Mouse (Mus musculus) CH12.LX (cell line): Measurements from ENCODE around the gene Zfp60. TPM values are rescaled to one million over a fixed set of nuclear protein-coding genes. Genes with fewer than 3 reads are reported as not detected.
"Not testable (repeated sequence)": the region's sequence is repeated elsewhere in the genome, so short reads cannot be mapped to it uniquely, and the experiment has no call there.

Experiments
- DNase-seq: peaks from one replicate; pipeline ENCODE4 v3.0.0-alpha.2; 2013; ENCODE audit errors: extremely low read depth
- H3K27ac ChIP-seq: 2 replicates; pipeline ENCODE4 v1.5.1; 2012; ENCODE audit warnings: low read depth, mild to moderate bottlenecking, control low read depth, moderate library complexity; ENCODE audit not compliant: insufficient read depth
- H3K27me3 ChIP-seq: replicated peaks from 2 replicates; pipeline ENCODE3; 2012; ENCODE audit warnings: inconsistent platforms
- H3K36me3 ChIP-seq, 2 experiments: replicated peaks in 1 of 2; 2 replicates each; pipeline versions ENCODE3 to v1.6.1; 2012; ENCODE audit warnings: inconsistent platforms in 1 of 2, low read length in 1 of 2, mild to moderate bottlenecking in 1 of 2, mixed read lengths in 1 of 2, moderate library complexity in 1 of 2; ENCODE audit not compliant: control insufficient read depth in 1 of 2, insufficient read depth in 1 of 2
- H3K4me1 ChIP-seq, 2 experiments: 2 replicates each; pipeline ENCODE4 v1.6.1; 2012; ENCODE audit warnings: inconsistent platforms in 1 of 2, moderate library complexity in 1 of 2; ENCODE audit not compliant: insufficient read depth in 2 of 2, control insufficient read depth in 1 of 2
- H3K4me2 ChIP-seq: 2 replicates; pipeline ENCODE4 v1.6.1; 2012; ENCODE audit warnings: low read depth, mild to moderate bottlenecking, control low read depth; ENCODE audit not compliant: poor library complexity, insufficient read depth, severe bottlenecking
- H3K4me3 ChIP-seq, 3 experiments: fragments of 150-350 bp in 1 of 3; sonication (generic) in 1 of 3; replicated peaks in 1 of 3; 2 replicates each; pipeline versions ENCODE3 to v1.5.1; 2011 to 2012; ENCODE audit warnings: low read depth in 2 of 3, low read length in 2 of 3, mild to moderate bottlenecking in 2 of 3, moderate library complexity in 2 of 3, control low read depth in 1 of 3, improper control_type of control experiment in 1 of 3, inconsistent platforms in 1 of 3, mixed read lengths in 1 of 3; ENCODE audit not compliant: poor library complexity in 1 of 3
- H3K79me2 ChIP-seq: replicated peaks from 2 replicates; pipeline ENCODE4 v1.6.1; 2012; ENCODE audit warnings: mild to moderate bottlenecking, moderate library complexity; ENCODE audit not compliant: control insufficient read depth, poor library complexity, insufficient read depth, severe bottlenecking; ENCODE audit errors: extremely low read depth
- H3K9ac ChIP-seq: 2 replicates; pipeline ENCODE4 v1.6.1; 2012; ENCODE audit warnings: low read depth, mild to moderate bottlenecking, control low read depth, moderate library complexity; ENCODE audit not compliant: insufficient read depth
- H3K9me3 ChIP-seq: replicated peaks from 2 replicates; pipeline ENCODE3; 2012; ENCODE audit warnings: low read length, inconsistent platforms, mixed read lengths
- E2F4 ChIP-seq: IDR thresholded peaks from 2 replicates; pipeline ENCODE4 v1.6.1; 2011; ENCODE audit warnings: low read depth, low read length, improper control_type of control experiment; ENCODE audit not compliant: insufficient replicate concordance
- ELF1 ChIP-seq: IDR thresholded peaks from 2 replicates; pipeline ENCODE4 v1.6.1; 2014; ENCODE audit warnings: low read depth, mild to moderate bottlenecking, inconsistent platforms, low read length, improper control_type of control experiment
- EP300 ChIP-seq: IDR thresholded peaks from 2 replicates; pipeline ENCODE4 v1.6.1; 2011; ENCODE audit warnings: low read length, improper control_type of control experiment
- HCFC1 ChIP-seq: IDR thresholded peaks from 2 replicates; pipeline ENCODE4 v1.6.1; 2012; ENCODE audit warnings: low read depth, mild to moderate bottlenecking, inconsistent platforms, low read length, improper control_type of control experiment
- IRF4 ChIP-seq: IDR thresholded peaks from 2 replicates; pipeline ENCODE4 v1.6.1; 2014; ENCODE audit warnings: low read depth, mild to moderate bottlenecking, inconsistent platforms, low read length, improper control_type of control experiment
- JUN ChIP-seq: IDR thresholded peaks from 2 replicates; pipeline ENCODE4 v1.6.1; 2011; ENCODE audit warnings: low read depth, mild to moderate bottlenecking, low read length, improper control_type of control experiment, moderate library complexity; ENCODE audit not compliant: insufficient read depth
- KAT2A ChIP-seq: IDR thresholded peaks from 2 replicates; pipeline ENCODE4 v1.6.1; 2012; ENCODE audit warnings: low read length, improper control_type of control experiment, inconsistent platforms; ENCODE audit not compliant: insufficient replicate concordance
- MAX ChIP-seq: IDR thresholded peaks from 2 replicates; pipeline ENCODE4 v1.6.1; 2011; ENCODE audit warnings: low read length, improper control_type of control experiment
- MXI1 ChIP-seq: IDR thresholded peaks from 2 replicates; pipeline ENCODE4 v1.6.1; 2011; ENCODE audit warnings: mild to moderate bottlenecking, low read depth, low read length, improper control_type of control experiment
- MYC ChIP-seq: IDR thresholded peaks from 2 replicates; pipeline ENCODE4 v1.6.1; 2011; ENCODE audit warnings: low read depth, mild to moderate bottlenecking, improper control_type of control experiment, low read length
- NRF1 ChIP-seq: IDR thresholded peaks from 2 replicates; pipeline ENCODE4 v1.6.1; 2014; ENCODE audit warnings: low read depth, mild to moderate bottlenecking, inconsistent platforms, low read length, improper control_type of control experiment, moderate library complexity
- POLR2A ChIP-seq: IDR thresholded peaks from 2 replicates; pipeline ENCODE4 v1.6.1; 2011; ENCODE audit warnings: low read depth, mild to moderate bottlenecking, improper control_type of control experiment, low read length
- POLR2AphosphoS2 ChIP-seq: IDR thresholded peaks from 2 replicates; pipeline ENCODE4 v1.6.1; 2011; ENCODE audit warnings: low read depth, low read length, improper control_type of control experiment
- RAD21 ChIP-seq: IDR thresholded peaks from 2 replicates; pipeline ENCODE4 v1.6.1; 2011; ENCODE audit warnings: low read depth, mild to moderate bottlenecking, low read length, improper control_type of control experiment, moderate library complexity
- RCOR1 ChIP-seq: conservative IDR thresholded peaks from 2 replicates; pipeline ENCODE4 v1.6.1; 2012; ENCODE audit warnings: low read depth, mild to moderate bottlenecking, inconsistent platforms, low read length, improper control_type of control experiment
- SIN3A ChIP-seq: IDR thresholded peaks from 2 replicates; pipeline ENCODE4 v1.6.1; 2012; ENCODE audit warnings: low read length, improper control_type of control experiment, inconsistent platforms
- SMC3 ChIP-seq: IDR thresholded peaks from 2 replicates; pipeline ENCODE4 v1.6.1; 2011; ENCODE audit warnings: low read depth, low read length, improper control_type of control experiment
- TBP ChIP-seq: conservative IDR thresholded peaks from 2 replicates; pipeline ENCODE4 v1.6.1; 2011; ENCODE audit warnings: low read depth, low read length, improper control_type of control experiment
- UBTF ChIP-seq: IDR thresholded peaks from 2 replicates; pipeline ENCODE4 v1.6.1; 2012; ENCODE audit warnings: low read depth, mild to moderate bottlenecking, inconsistent platforms, low read length, improper control_type of control experiment, moderate library complexity
- USF1 ChIP-seq: IDR thresholded peaks from 2 replicates; pipeline ENCODE4 v1.6.1; 2014; ENCODE audit warnings: low read depth, mild to moderate bottlenecking, inconsistent platforms, low read length, improper control_type of control experiment
- USF2 ChIP-seq: conservative IDR thresholded peaks from 2 replicates; pipeline ENCODE4 v1.6.1; 2011; ENCODE audit warnings: low read depth, low read length, improper control_type of control experiment
- dilution Hi-C: fragments of 300-500 bp; cut with MboI; formaldehyde crosslinking; loops from 2 replicates; pipeline ENCODE4 v1.14.3; 2020; ENCODE audit warnings: low sequenced_read_pairs; ENCODE audit not compliant: extremely low pct_unique_long_range_greater_than_20kb, extremely low pct_ligation_motif_present
- in situ Hi-C: fragments of 300-500 bp; cut with MboI; formaldehyde crosslinking; loops from 3 replicates; pipeline ENCODE4 v1.14.3; 2019; ENCODE audit warnings: low sequenced_read_pairs, low pct_ligation_motif_present, low pct_unique_long_range_greater_than_20kb, mixed read lengths
- polyA plus RNA-seq: library from polyadenylated mRNA; unstranded; fragments of >175 nt; gene quantifications from 2 replicates; pipeline ENCODE4 v1.2.1, GENCODE M21; 2012; ENCODE audit warnings: low read depth; ENCODE audit not compliant: insufficient read length
- total RNA-seq, 2 experiments: library from RNA; depleted of rRNA; stranded (reverse); fragments of 300-350 nt in 1 of 2; fragments of >200 nt in 1 of 2; gene quantifications; 2 replicates each; pipeline ENCODE4 v1.2.3; 2012 to 2014

The Zfp60 gene
- total and polyA plus RNA-seq, 3 experiments = 6.9 to 8.2 (median 8.1) TPM

GRCm38 (mm10) chr7:27765176-27765886, 34.1 kb downstream of the Zfp60 start:
- H3K4me1 ChIP-seq = no peaks in the 10 kb centered on the region
- no peaks in the 10 kb centered on the region for H3K9me3 ChIP-seq
- H3K36me3 ChIP-seq = no peaks in the 10 kb centered on the region
- H3K9ac ChIP-seq = no peak overlapping the region
- H3K4me2 ChIP-seq = no peak overlapping the region
- no peak overlapping the region for H3K4me3 ChIP-seq
- DNase-seq = no peak
- TF ChIP-seq IRF4 (no peak), NRF1 (no peak), MAX (no peak), SMC3 (no peak), RCOR1 (no peak), HCFC1 (no peak), POLR2A (no peak), USF2 (no peak), JUN (no peak), E2F4 (no peak), EP300 (no peak), RAD21 (no peak), ELF1 (no peak), UBTF (no peak), MYC (no peak), TBP (no peak)
- in situ Hi-C loops (no loop called here), dilution Hi-C loops (no loop called here)
- H3K79me2 ChIP-seq = no peaks in the 10 kb centered on the region
- no peak overlapping the region for H3K27ac ChIP-seq
- no peaks in the 10 kb centered on the region for H3K27me3 ChIP-seq

- Histone ChIP-seq H3K79me2 (no peaks in the 10 kb centered on the region), H3K27ac (no peak overlapping the region), H3K4me1 (no peaks in the 10 kb centered on the region), H3K36me3 (no peaks in the 10 kb centered on the region), H3K4me2 (no peak overlapping the region), H3K27me3 (peaks cover 35% of the 10 kb centered on the region), H3K4me3 (no peak overlapping the region), H3K9ac (no peak overlapping the region), H3K9me3 (peaks cover 22% of the 10 kb centered on the region)
- in situ Hi-C loops = no loop called here
- TF ChIP-seq E2F4 (no peak), SIN3A (no peak), POLR2A (no peak), MXI1 (no peak), KAT2A (no peak), POLR2AphosphoS2 (no peak), TBP (no peak), USF1 (no peak)
- no peak for DNase-seq
- dilution Hi-C loops = no loop called here
Observed at GRCm38 (mm10) chr7:27789306-27789705, 58.1 kb downstream of the Zfp60 start.

GRCm38 (mm10) chr7:27793865-27794264, 62.7 kb downstream of the Zfp60 start:
- H3K27ac ChIP-seq, dilution Hi-C loops: not testable (repeated sequence)

More at GRCm38 (mm10) chr7:27793865-27794264, 62.7 kb downstream of the Zfp60 start:
- H3K79me2 ChIP-seq, DNase-seq, H3K9ac ChIP-seq, H3K4me1 ChIP-seq, H3K4me2 ChIP-seq, in situ Hi-C loops, H3K4me3 ChIP-seq, H3K36me3 ChIP-seq: not testable (repeated sequence)
- H3K9me3 ChIP-seq = peaks cover 21% of the 10 kb centered on the region
- H3K27me3 ChIP-seq = peaks cover 41% of the 10 kb centered on the region
